In the genomic region with DNA sequence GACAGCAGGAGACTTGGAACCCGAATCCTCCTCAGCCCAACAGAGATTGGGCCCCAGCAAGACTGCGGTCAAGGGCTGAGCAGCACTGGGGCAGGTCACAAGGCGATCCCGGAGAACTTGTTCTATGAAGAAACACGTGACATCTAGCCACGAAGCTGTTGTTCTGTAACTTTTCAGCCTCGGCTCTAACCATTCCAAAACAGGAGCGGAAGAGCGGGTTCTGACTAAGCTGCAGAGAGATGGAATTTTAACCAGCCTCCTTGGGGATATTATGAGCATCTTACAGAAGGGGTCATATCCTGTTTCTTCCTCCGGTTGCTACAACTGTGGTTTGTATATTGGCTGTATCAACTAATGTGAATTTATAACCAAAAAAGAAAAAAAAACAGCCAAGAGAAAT, we compare ENCODE assay signal across 8 mouse cellular contexts. TPM values are rescaled to one million over a fixed set of nuclear protein-coding genes. Genes with fewer than 3 reads are reported as not detected.
DNase-seq lines count a peak whose midpoint lies in the region; ATAC-seq lines count a peak whose summit lies in the region.

No protein-coding gene starts in this region.

- H3K9ac ChIP-seq in embryonic facial prominence, embryonic 11.5 days (replicated peaks; ENCODE audit: low read length): peak overlapping the region; percentile 23; the same call in 1 of the 2 replicates

- no peaks in the 10 kb centered on the region for H3K9me3 ChIP-seq in embryonic facial prominence, embryonic 11.5 days (replicated peaks; ENCODE audit: control insufficient read depth, low read length)

- no peak overlapping the region for H3K4me3 ChIP-seq in embryonic facial prominence, embryonic 11.5 days (ENCODE audit: low read depth, low read length)

- H3K4me2 ChIP-seq in embryonic facial prominence, embryonic 11.5 days (ENCODE audit: low read depth, low read length): peak overlapping the region; percentile 14; the same call in 1 of the 2 replicates

- WGBS in embryonic facial prominence, embryonic 11.5 days: 24% methylated on average over 10 of the region's 10 CpGs

- peak; percentile 2 to 8 for DNase-seq in left cerebral cortex, adult 18-20 months (ENCODE audit: low spot score in 2 of 2)
- DNase-seq in left cerebral cortex, postnatal 14 days (ENCODE audit: low spot score in 2 of 2): no peak
- DNase-seq in embryonic facial prominence, embryonic 11.5 days (ENCODE audit: low spot score): peak; percentile 64
- DNase-seq in heart, postnatal 10 days: peak; percentile 47 to 51
- peak; percentile 27 to 46 for DNase-seq in lung, adult 18-20 months
- no peak for DNase-seq in frontal cortex, adult 2 months (ENCODE audit: extremely low spot score in 1 of 2, low spot score in 1 of 2)
- no peak for DNase-seq in cerebellum, adult 9-10 months
- no peak for DNase-seq in layer of hippocampus, adult 8-10 months (ENCODE audit: low spot score in 2 of 2)

- H3K27me3 ChIP-seq in embryonic facial prominence, embryonic 11.5 days (ENCODE audit: control insufficient read depth, insufficient read depth, low read length): no peaks in the 10 kb centered on the region

- ATAC-seq in embryonic facial prominence, embryonic 11.5 days (replicated peaks; ENCODE audit: insufficient number of reproducible peaks, low FRiP score, low TSS enrichment, low read depth): peak; percentile 48; the same call in 1 of the 2 replicates

- no peaks in the 10 kb centered on the region for H3K4me1 ChIP-seq in embryonic facial prominence, embryonic 11.5 days (ENCODE audit: control insufficient read depth, insufficient read depth, low read length)

- intact Hi-C loops in left cerebral cortex, postnatal 14 days (cut with DNase I): loop anchor here (1.0 to 5.0 kb wide), 3 partner anchors 197 to 483 kb away; a partner anchor contains a TSS
- intact Hi-C loops in heart, postnatal 10 days (cut with DNase I): loop anchor here (1.0 to 2.0 kb wide), 3 partner anchors 196 to 483 kb away; a partner anchor contains a TSS

- no peaks in the 10 kb centered on the region for H3K36me3 ChIP-seq in embryonic facial prominence, embryonic 11.5 days (replicated peaks; ENCODE audit: control insufficient read depth, insufficient read depth, low read depth, low read length)

- H3K27ac ChIP-seq in embryonic facial prominence, embryonic 11.5 days (replicated peaks; ENCODE audit: low read depth, low read length): peak overlapping the region; percentile 63

RNA-seq across cellular contexts. Expression of a gene that starts 38.4 kb away (rescaled TPM):
- under 1 TPM; 0.26 to 0.33 TPM for total RNA-seq in left cerebral cortex, adult 18-20 months (2021)
- under 1 TPM; 0.13 to 0.26 TPM for total RNA-seq in left cerebral cortex, postnatal 14 days (2021)
- polyA plus RNA-seq in embryonic facial prominence, embryonic 11.5 days (2014; fragmentation: Nextera tagmentation; extraction: Ambion mirVana): not detected in 2 replicates
- under 1 TPM in 1 of 2 experiments, not detected in 1; 0.36 TPM for total RNA-seq in heart, postnatal 10 days (2021)
- 0.38 and 0.40 TPM in 2 replicates for polyA plus RNA-seq in frontal cortex, adult 2 months (2012; rRNA removed)
- under 1 TPM in 2 of 4 experiments, not detected in 2; 0.11 to 0.22 TPM for total RNA-seq in layer of hippocampus, adult 8-10 months (2022)

Comparison
In these comparisons a context has a peak if more than half of its experiments do, and no peak if none do; other contexts are left out.
1. DNase-seq: peak in left cerebral cortex, adult 18-20 months (2 of 2), embryonic facial prominence, embryonic 11.5 days (single experiment), heart, postnatal 10 days (2 of 2) and lung, adult 18-20 months (2 of 2); none in left cerebral cortex, postnatal 14 days (0 of 2), frontal cortex, adult 2 months (0 of 2), cerebellum, adult 9-10 months (single experiment) and layer of hippocampus, adult 8-10 months (0 of 2).